Mouse (Mus musculus) CH12.LX (cell line): ENCODE measurements at regions not wholly inside any gene's neighbourhood (a gene's known extent, or its start where the extent isn't known, plus 50 kb on each side); places are given as distances from the start of the nearest gene placed in this dataset.
"Not testable (repeated sequence)": the region's sequence is repeated elsewhere in the genome, so short reads cannot be mapped to it uniquely, and the experiment has no call there.

Experiments
- DNase-seq: peaks from one replicate; pipeline ENCODE4 v3.0.0-alpha.2; 2013; ENCODE audit errors: extremely low read depth
- H3K27ac ChIP-seq: 2 replicates; pipeline ENCODE4 v1.5.1; 2012; ENCODE audit warnings: low read depth, mild to moderate bottlenecking, control low read depth, moderate library complexity; ENCODE audit not compliant: insufficient read depth
- H3K27me3 ChIP-seq: replicated peaks from 2 replicates; pipeline ENCODE3; 2012; ENCODE audit warnings: inconsistent platforms
- H3K36me3 ChIP-seq, 2 experiments: replicated peaks in 1 of 2; 2 replicates each; pipeline versions ENCODE3 to v1.6.1; 2012; ENCODE audit warnings: inconsistent platforms in 1 of 2, low read length in 1 of 2, mild to moderate bottlenecking in 1 of 2, mixed read lengths in 1 of 2, moderate library complexity in 1 of 2; ENCODE audit not compliant: control insufficient read depth in 1 of 2, insufficient read depth in 1 of 2
- H3K4me1 ChIP-seq, 2 experiments: 2 replicates each; pipeline ENCODE4 v1.6.1; 2012; ENCODE audit warnings: inconsistent platforms in 1 of 2, moderate library complexity in 1 of 2; ENCODE audit not compliant: insufficient read depth in 2 of 2, control insufficient read depth in 1 of 2
- H3K4me2 ChIP-seq: 2 replicates; pipeline ENCODE4 v1.6.1; 2012; ENCODE audit warnings: low read depth, mild to moderate bottlenecking, control low read depth; ENCODE audit not compliant: poor library complexity, insufficient read depth, severe bottlenecking
- H3K4me3 ChIP-seq, 3 experiments: fragments of 150-350 bp in 1 of 3; sonication (generic) in 1 of 3; replicated peaks in 1 of 3; 2 replicates each; pipeline versions ENCODE3 to v1.5.1; 2011 to 2012; ENCODE audit warnings: low read depth in 2 of 3, low read length in 2 of 3, mild to moderate bottlenecking in 2 of 3, moderate library complexity in 2 of 3, control low read depth in 1 of 3, improper control_type of control experiment in 1 of 3, inconsistent platforms in 1 of 3, mixed read lengths in 1 of 3; ENCODE audit not compliant: poor library complexity in 1 of 3
- H3K79me2 ChIP-seq: replicated peaks from 2 replicates; pipeline ENCODE4 v1.6.1; 2012; ENCODE audit warnings: mild to moderate bottlenecking, moderate library complexity; ENCODE audit not compliant: control insufficient read depth, poor library complexity, insufficient read depth, severe bottlenecking; ENCODE audit errors: extremely low read depth
- H3K9ac ChIP-seq: 2 replicates; pipeline ENCODE4 v1.6.1; 2012; ENCODE audit warnings: low read depth, mild to moderate bottlenecking, control low read depth, moderate library complexity; ENCODE audit not compliant: insufficient read depth
- H3K9me3 ChIP-seq: replicated peaks from 2 replicates; pipeline ENCODE3; 2012; ENCODE audit warnings: low read length, inconsistent platforms, mixed read lengths
- BHLHE40 ChIP-seq: IDR thresholded peaks from 2 replicates; pipeline ENCODE4 v1.6.1; 2011; ENCODE audit warnings: mild to moderate bottlenecking, low read depth, low read length, improper control_type of control experiment
- CHD1 ChIP-seq: IDR thresholded peaks from 2 replicates; pipeline ENCODE4 v1.6.1; 2012; ENCODE audit warnings: low read depth, low read length, improper control_type of control experiment, inconsistent platforms
- CTCF ChIP-seq, 2 experiments: IDR thresholded peaks in 1 of 2; conservative IDR thresholded peaks in 1 of 2; 2 replicates each; pipeline ENCODE4 v1.5.1; 2011 to 2012; ENCODE audit warnings: low read depth in 2 of 2, low read length in 2 of 2, improper control_type of control experiment in 1 of 2, inconsistent platforms in 1 of 2, mild to moderate bottlenecking in 1 of 2, moderate library complexity in 1 of 2
- E2F4 ChIP-seq: IDR thresholded peaks from 2 replicates; pipeline ENCODE4 v1.6.1; 2011; ENCODE audit warnings: low read depth, low read length, improper control_type of control experiment; ENCODE audit not compliant: insufficient replicate concordance
- ELF1 ChIP-seq: IDR thresholded peaks from 2 replicates; pipeline ENCODE4 v1.6.1; 2014; ENCODE audit warnings: low read depth, mild to moderate bottlenecking, inconsistent platforms, low read length, improper control_type of control experiment
- EP300 ChIP-seq: IDR thresholded peaks from 2 replicates; pipeline ENCODE4 v1.6.1; 2011; ENCODE audit warnings: low read length, improper control_type of control experiment
- ETS1 ChIP-seq: conservative IDR thresholded peaks from 2 replicates; pipeline ENCODE4 v1.6.1; 2012; ENCODE audit warnings: low read depth, mild to moderate bottlenecking, inconsistent platforms, low read length, improper control_type of control experiment, moderate library complexity
- HCFC1 ChIP-seq: IDR thresholded peaks from 2 replicates; pipeline ENCODE4 v1.6.1; 2012; ENCODE audit warnings: low read depth, mild to moderate bottlenecking, inconsistent platforms, low read length, improper control_type of control experiment
- KAT2A ChIP-seq: IDR thresholded peaks from 2 replicates; pipeline ENCODE4 v1.6.1; 2012; ENCODE audit warnings: low read length, improper control_type of control experiment, inconsistent platforms; ENCODE audit not compliant: insufficient replicate concordance
- MAFK ChIP-seq: IDR thresholded peaks from 2 replicates; pipeline ENCODE4 v1.6.1; 2011; ENCODE audit warnings: low read length, improper control_type of control experiment; ENCODE audit not compliant: insufficient replicate concordance
- MAX ChIP-seq: IDR thresholded peaks from 2 replicates; pipeline ENCODE4 v1.6.1; 2011; ENCODE audit warnings: low read length, improper control_type of control experiment
- MEF2A ChIP-seq: IDR thresholded peaks from 2 replicates; pipeline ENCODE4 v1.6.1; 2014; ENCODE audit warnings: low read depth, mild to moderate bottlenecking, inconsistent platforms, low read length, improper control_type of control experiment, borderline replicate concordance
- MYC ChIP-seq: IDR thresholded peaks from 2 replicates; pipeline ENCODE4 v1.6.1; 2011; ENCODE audit warnings: low read depth, mild to moderate bottlenecking, improper control_type of control experiment, low read length
- PAX5 ChIP-seq: IDR thresholded peaks from 2 replicates; pipeline ENCODE4 v1.6.1; 2012; ENCODE audit warnings: low read length, inconsistent platforms, mixed read lengths
- POLR2A ChIP-seq: IDR thresholded peaks from 2 replicates; pipeline ENCODE4 v1.6.1; 2011; ENCODE audit warnings: low read depth, mild to moderate bottlenecking, improper control_type of control experiment, low read length
- POLR2AphosphoS2 ChIP-seq: IDR thresholded peaks from 2 replicates; pipeline ENCODE4 v1.6.1; 2011; ENCODE audit warnings: low read depth, low read length, improper control_type of control experiment
- RAD21 ChIP-seq: IDR thresholded peaks from 2 replicates; pipeline ENCODE4 v1.6.1; 2011; ENCODE audit warnings: low read depth, mild to moderate bottlenecking, low read length, improper control_type of control experiment, moderate library complexity
- SIN3A ChIP-seq: IDR thresholded peaks from 2 replicates; pipeline ENCODE4 v1.6.1; 2012; ENCODE audit warnings: low read length, improper control_type of control experiment, inconsistent platforms
- SMC3 ChIP-seq: IDR thresholded peaks from 2 replicates; pipeline ENCODE4 v1.6.1; 2011; ENCODE audit warnings: low read depth, low read length, improper control_type of control experiment
- TCF12 ChIP-seq: IDR thresholded peaks from 2 replicates; pipeline ENCODE4 v1.6.1; 2014; ENCODE audit warnings: low read depth, mild to moderate bottlenecking, inconsistent platforms, low read length, improper control_type of control experiment
- UBTF ChIP-seq: IDR thresholded peaks from 2 replicates; pipeline ENCODE4 v1.6.1; 2012; ENCODE audit warnings: low read depth, mild to moderate bottlenecking, inconsistent platforms, low read length, improper control_type of control experiment, moderate library complexity
- USF2 ChIP-seq: conservative IDR thresholded peaks from 2 replicates; pipeline ENCODE4 v1.6.1; 2011; ENCODE audit warnings: low read depth, low read length, improper control_type of control experiment
- ZKSCAN1 ChIP-seq: IDR thresholded peaks from 2 replicates; pipeline ENCODE4 v1.6.1; 2012; ENCODE audit warnings: low read depth, inconsistent platforms, low read length, improper control_type of control experiment, borderline replicate concordance
- ZMIZ1 ChIP-seq: IDR thresholded peaks from 2 replicates; pipeline ENCODE4 v1.6.1; 2012; ENCODE audit warnings: low read depth, mild to moderate bottlenecking, inconsistent platforms, low read length, improper control_type of control experiment
- ZNF384 ChIP-seq: IDR thresholded peaks from 2 replicates; pipeline ENCODE4 v1.6.1; 2012; ENCODE audit warnings: low read depth, low read length, improper control_type of control experiment, inconsistent platforms
- dilution Hi-C: fragments of 300-500 bp; cut with MboI; formaldehyde crosslinking; loops from 2 replicates; pipeline ENCODE4 v1.14.3; 2020; ENCODE audit warnings: low sequenced_read_pairs; ENCODE audit not compliant: extremely low pct_unique_long_range_greater_than_20kb, extremely low pct_ligation_motif_present
- in situ Hi-C: fragments of 300-500 bp; cut with MboI; formaldehyde crosslinking; loops from 3 replicates; pipeline ENCODE4 v1.14.3; 2019; ENCODE audit warnings: low sequenced_read_pairs, low pct_ligation_motif_present, low pct_unique_long_range_greater_than_20kb, mixed read lengths

- Histone ChIP-seq H3K27me3 (no peaks in the 10 kb centered on the region), H3K36me3 (no peaks in the 10 kb centered on the region), H3K27ac (no peak overlapping the region), H3K9me3 (peaks cover 28% of the 10 kb centered on the region), H3K79me2 (no peaks in the 10 kb centered on the region), H3K4me1 (no peaks in the 10 kb centered on the region), H3K4me2 (no peak overlapping the region), H3K9ac (no peak overlapping the region), H3K4me3 (no peak overlapping the region)
- no peak for DNase-seq
- TF ChIP-seq CTCF (conservative IDR thresholded peaks at IDR 0.05 in 1 of 2, IDR thresholded peaks at IDR 0.05 in 1 of 2; ENCODE audit: low read depth in 2 of 2, low read length in 2 of 2) (no peak), USF2 (no peak), TCF12 (no peak), MEF2A (no peak), HCFC1 (no peak), ZMIZ1 (no peak), RAD21 (no peak), POLR2A (no peak), CHD1 (no peak), UBTF (no peak), ELF1 (no peak), POLR2AphosphoS2 (no peak), PAX5 (no peak), SMC3 (no peak), MYC (no peak), ZKSCAN1 (no peak), KAT2A (no peak)
- in situ Hi-C loops (no loop called here), dilution Hi-C loops (no loop called here)
These were observed 223.8 kb upstream of the Gm6793 start for GRCm38 (mm10) chr8:112238681-112239080.

- dilution Hi-C loops, H3K4me2 ChIP-seq, DNase-seq, H3K27ac ChIP-seq, in situ Hi-C loops, H3K79me2 ChIP-seq, H3K27me3 ChIP-seq, H3K4me1 ChIP-seq, H3K9ac ChIP-seq, H3K36me3 ChIP-seq, H3K4me3 ChIP-seq: not testable (repeated sequence)
- peaks cover 33% of the 10 kb centered on the region for H3K9me3 ChIP-seq
These were observed 221.9 kb upstream of the Gm6793 start for GRCm38 (mm10) chr8:112236751-112237150.

GRCm38 (mm10) chr8:112219656-112220055 lies 204.8 kb upstream of the Gm6793 start:
- Histone ChIP-seq H3K27me3 (no peaks in the 10 kb centered on the region), H3K9ac (no peak overlapping the region), H3K36me3 (no peaks in the 10 kb centered on the region), H3K4me2 (no peak overlapping the region), H3K4me1 (no peaks in the 10 kb centered on the region), H3K4me3 (no peak overlapping the region), H3K79me2 (no peaks in the 10 kb centered on the region), H3K27ac (no peak overlapping the region), H3K9me3 (peaks cover 56% of the 10 kb centered on the region)
- dilution Hi-C loops: no loop called here
- in situ Hi-C loops: no loop called here
- DNase-seq: no peak
- no peak for TF ChIP-seq ZKSCAN1
- TF ChIP-seq BHLHE40: no peak
- no peak for TF ChIP-seq MAX
- TF ChIP-seq ETS1: no peak
- TF ChIP-seq CHD1: no peak
- no peak for TF ChIP-seq E2F4
- TF ChIP-seq RAD21: no peak
- no peak for TF ChIP-seq SMC3
- TF ChIP-seq ELF1: no peak
- no peak for TF ChIP-seq MAFK
- no peak for TF ChIP-seq SIN3A
- TF ChIP-seq EP300: no peak
- TF ChIP-seq ZNF384: no peak
